Mouse (Mus musculus) limb, embryonic 11.5 days (tissue): ENCODE results near the gene Lhx8. TPM values are rescaled to one million over a fixed set of nuclear protein-coding genes. Genes with fewer than 3 reads are reported as not detected.

Source experiments
- ATAC-seq: fragments of 200-750 bp; cut with Nextera tagmentation; 2 replicates; pipeline ENCODE4 v1.8.0; 2017; ENCODE audit warnings: low read depth; ENCODE audit not compliant: insufficient number of reproducible peaks, low FRiP score, low TSS enrichment
- DNase-seq: peaks from one replicate; pipeline ENCODE4 v3.0.0-alpha.2; 2015; ENCODE audit warnings: low spot score
- H3K27ac ChIP-seq: fragments of 300-500 bp; sonication (generic); replicated peaks from 2 replicates; pipeline ENCODE4 v1.5.1; 2014; ENCODE audit warnings: low read depth, mild to moderate bottlenecking, low read length
- H3K27me3 ChIP-seq: fragments of 300-500 bp; sonication (generic); 2 replicates; pipeline ENCODE4 v1.6.1; 2014; ENCODE audit warnings: mild to moderate bottlenecking, low read length, mixed read lengths; ENCODE audit not compliant: control insufficient read depth, insufficient read depth
- H3K36me3 ChIP-seq: fragments of 300-500 bp; sonication (generic); 2 replicates; pipeline ENCODE4 v1.6.1; 2014; ENCODE audit warnings: mild to moderate bottlenecking, low read length, moderate library complexity, mixed read lengths; ENCODE audit not compliant: control insufficient read depth, insufficient read depth
- H3K4me1 ChIP-seq: fragments of 300-500 bp; sonication (generic); 2 replicates; pipeline ENCODE4 v1.6.1; 2014; ENCODE audit warnings: low read length, mixed read lengths; ENCODE audit not compliant: control insufficient read depth, insufficient read depth
- H3K4me2 ChIP-seq: fragments of 300-500 bp; sonication (generic); 2 replicates; pipeline ENCODE4 v1.6.1; 2014; ENCODE audit warnings: low read depth, mild to moderate bottlenecking, moderate library complexity; ENCODE audit not compliant: severe bottlenecking
- H3K4me3 ChIP-seq: fragments of 300-500 bp; sonication (generic); 2 replicates; pipeline ENCODE4 v1.5.1; 2014; ENCODE audit warnings: low read depth, low read length
- H3K9ac ChIP-seq: fragments of 300-500 bp; sonication (generic); 2 replicates; pipeline ENCODE4 v1.6.1; 2014; ENCODE audit warnings: mild to moderate bottlenecking, low read length
- H3K9me3 ChIP-seq: fragments of 300-500 bp; sonication (generic); 2 replicates; pipeline ENCODE4 v1.6.1; 2016; ENCODE audit warnings: low read length; ENCODE audit not compliant: control insufficient read depth
- WGBS: fragments of 180-500 bp; shearing (Covaris S2); extraction: QIAGEN DNeasy Blood & Tissue Kit; methylation state at CpG from one replicate; pipeline ENCODE4 v1.1.7; 2014; 5-methylcytosine and 5-hydroxymethylcytosine counted together
- polyA plus RNA-seq: library from polyadenylated mRNA; unstranded; fragments of >200 nt; fragmentation: Nextera tagmentation; extraction: Ambion mirVana; gene quantifications from 2 replicates; pipeline ENCODE4 v1.2.1, GENCODE M21; 2014

The Lhx8 gene
- 0.21 and 0.28 TPM in 2 replicates for polyA plus RNA-seq

DNA sequence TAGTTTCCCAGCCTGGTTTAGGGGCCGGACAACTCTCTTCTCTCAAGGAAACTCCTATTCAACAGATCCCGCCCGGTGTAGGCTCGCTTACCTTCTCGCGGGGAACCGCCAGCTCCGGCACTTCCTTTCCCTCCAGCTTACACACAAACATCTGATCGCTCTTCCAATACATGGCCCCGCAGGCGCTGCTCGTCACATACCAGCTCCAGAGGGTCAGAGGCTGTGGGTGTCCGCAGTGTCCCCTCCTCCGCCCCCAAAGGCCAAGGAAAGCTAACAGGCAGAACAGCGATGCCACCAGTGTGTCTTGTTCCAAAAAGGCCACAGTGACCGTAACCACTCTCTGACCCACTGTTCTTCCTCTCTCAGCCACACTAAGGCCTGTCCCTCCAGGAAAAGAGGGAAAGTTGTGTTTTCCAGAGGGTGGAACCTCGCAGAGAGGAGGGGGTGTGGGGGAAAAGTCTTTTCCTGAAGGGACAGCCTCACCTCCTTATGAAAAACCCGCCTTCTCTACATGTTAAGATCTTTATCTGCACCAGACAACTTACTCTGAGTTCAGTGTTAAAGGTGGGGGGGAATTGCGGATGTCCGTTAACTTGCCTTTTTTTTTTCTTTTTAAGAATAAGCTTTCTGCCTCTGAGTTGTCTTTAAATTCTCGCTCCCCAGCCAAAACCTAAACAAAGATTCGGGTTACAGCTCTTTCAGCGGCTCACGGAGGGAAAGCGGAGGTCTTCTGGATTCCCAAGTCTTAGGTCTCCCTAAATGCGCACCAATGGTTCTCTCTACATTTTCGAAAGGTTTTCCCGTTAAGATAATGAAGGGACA is at the start of gene Lhx8:
Gene Lhx8 (minus strand): TSS at position 479 of the 822 bp plus-strand sequence.
- Histone ChIP-seq H3K36me3 (no peaks in the 10 kb centered on the region), H3K4me3 (0 out of 2 replicates have a peak within 1 kb of the TSS, but pooled peaks have one; percentile 6), H3K4me2 (peak within 1 kb of the TSS; percentile 22; the same call in 1 of the 2 replicates), H3K27me3 (peaks cover 80% of the 10 kb centered on the region), H3K4me1 (peaks cover 8% of the 10 kb centered on the region; the same call in 1 of the 2 replicates), H3K27ac (no peak within 1 kb of the TSS), H3K9me3 (no peaks in the 10 kb centered on the region), H3K9ac (no peak within 1 kb of the TSS)
- ATAC-seq = peak; percentile 22; the same call in 1 of the 2 replicates
- DNase-seq = peak; percentile 74
- WGBS = under 1% methylated on average over 28 of the region's 28 CpGs

GRCm38 (mm10) chr3:154373536-154373935 is 43.1 kb upstream of the Lhx8 start:
- no peak overlapping the region for H3K4me2 ChIP-seq
- H3K9me3 ChIP-seq = no peaks in the 10 kb centered on the region
- no peak overlapping the region for H3K27ac ChIP-seq
- WGBS = 77% methylated on average over 5 of the region's 5 CpGs
- no peaks in the 10 kb centered on the region for H3K4me1 ChIP-seq
- H3K27me3 ChIP-seq = no peaks in the 10 kb centered on the region
- H3K4me3 ChIP-seq = no peak overlapping the region
- H3K36me3 ChIP-seq = no peaks in the 10 kb centered on the region
- no peak overlapping the region for H3K9ac ChIP-seq
- DNase-seq (no peak), ATAC-seq (no peak)

GRCm38 (mm10) chr3:154372688-154373087 is 42.2 kb upstream of the Lhx8 start:
- Histone ChIP-seq H3K9me3 (no peaks in the 10 kb centered on the region), H3K27me3 (no peaks in the 10 kb centered on the region), H3K4me1 (no peaks in the 10 kb centered on the region), H3K4me2 (no peak overlapping the region), H3K9ac (no peak overlapping the region), H3K27ac (no peak overlapping the region), H3K36me3 (no peaks in the 10 kb centered on the region), H3K4me3 (no peak overlapping the region)
- ATAC-seq (no peak), DNase-seq (no peak)

DNA sequence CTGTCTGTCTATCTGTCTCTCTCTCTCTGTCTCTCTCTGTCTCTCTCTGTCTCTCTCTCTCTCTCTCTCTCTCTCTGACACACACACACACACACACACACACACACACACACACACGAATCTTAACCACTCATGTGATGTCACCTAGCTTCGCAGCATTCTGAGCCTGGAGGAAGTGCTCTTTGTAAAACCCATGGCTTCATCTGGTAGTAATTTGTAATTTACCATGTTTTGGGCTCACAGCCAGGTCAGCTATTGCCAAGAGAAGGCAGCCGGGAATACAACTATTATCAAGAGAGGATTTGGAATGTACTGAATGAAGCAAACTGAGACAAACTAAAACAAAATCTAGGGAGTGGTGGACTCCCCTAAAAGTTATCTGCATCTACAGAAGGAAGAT is 36.9 kb upstream of the Lhx8 start:
- H3K4me3 ChIP-seq = no peak overlapping the region
- H3K4me1 ChIP-seq = peaks cover 3% of the 10 kb centered on the region; the same call in 1 of the 2 replicates
- H3K9me3 ChIP-seq = no peaks in the 10 kb centered on the region
- no peaks in the 10 kb centered on the region for H3K27me3 ChIP-seq
- 29% methylated on average over 3 of the region's 3 CpGs for WGBS
- no peak overlapping the region for H3K4me2 ChIP-seq
- H3K36me3 ChIP-seq = no peaks in the 10 kb centered on the region
- DNase-seq = no peak
- H3K27ac ChIP-seq = no peak overlapping the region
- no peak overlapping the region for H3K9ac ChIP-seq
- no peak for ATAC-seq

DNA sequence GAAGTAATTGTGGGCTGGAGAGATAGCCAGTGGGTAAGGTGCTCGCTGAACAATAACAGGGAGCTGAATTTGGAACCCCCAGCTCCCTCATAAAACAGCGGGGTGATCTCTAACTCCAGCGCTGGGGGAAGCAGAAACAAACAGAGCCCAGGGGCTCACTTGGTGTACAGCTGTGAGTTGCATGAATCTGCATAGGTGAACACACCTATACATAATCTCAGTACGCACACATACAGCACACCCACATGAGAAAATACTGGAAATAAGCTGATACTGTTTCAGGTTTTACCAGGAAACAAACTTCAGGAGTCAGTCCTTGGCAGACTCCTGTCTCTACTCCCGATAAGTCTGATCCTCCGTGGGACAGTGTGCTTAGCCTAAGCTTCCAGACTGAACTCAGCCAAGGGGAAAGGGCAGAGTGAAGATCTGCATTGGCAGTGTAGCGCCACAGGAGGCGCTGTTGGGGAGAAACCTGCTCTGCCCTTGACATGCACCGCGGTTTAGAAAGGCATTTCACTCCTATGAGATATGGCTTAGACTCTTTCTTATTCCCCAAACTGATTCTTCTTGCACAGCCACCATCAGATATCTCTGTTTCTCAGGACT is 34.2 kb upstream of the Lhx8 start:
- H3K9ac ChIP-seq = no peak overlapping the region
- no peaks in the 10 kb centered on the region for H3K9me3 ChIP-seq
- no peak overlapping the region for H3K27ac ChIP-seq
- WGBS = 21% methylated on average over 10 of the region's 10 CpGs
- peak; percentile 63; the same call in 1 of the 2 replicates for ATAC-seq
- peak; percentile 71 for DNase-seq
- no peaks in the 10 kb centered on the region for H3K36me3 ChIP-seq
- H3K4me3 ChIP-seq = no peak overlapping the region
- no peaks in the 10 kb centered on the region for H3K27me3 ChIP-seq
- H3K4me1 ChIP-seq = peaks cover 3% of the 10 kb centered on the region; the same call in 1 of the 2 replicates
- H3K4me2 ChIP-seq = no peak overlapping the region

- ATAC-seq (no peak), DNase-seq (no peak)
- H3K9me3 ChIP-seq = no peaks in the 10 kb centered on the region
- no peak overlapping the region for H3K4me3 ChIP-seq
- WGBS = 36% methylated on average over 9 of the region's 9 CpGs
- H3K9ac ChIP-seq = no peak overlapping the region
- H3K27ac ChIP-seq = no peak overlapping the region
- no peaks in the 10 kb centered on the region for H3K27me3 ChIP-seq
- no peaks in the 10 kb centered on the region for H3K36me3 ChIP-seq
- no peak overlapping the region for H3K4me2 ChIP-seq
- H3K4me1 ChIP-seq = peaks cover 3% of the 10 kb centered on the region; the same call in 1 of the 2 replicates
These were observed 33.0 kb upstream of the Lhx8 start for GRCm38 (mm10) chr3:154363507-154363906.

DNA sequence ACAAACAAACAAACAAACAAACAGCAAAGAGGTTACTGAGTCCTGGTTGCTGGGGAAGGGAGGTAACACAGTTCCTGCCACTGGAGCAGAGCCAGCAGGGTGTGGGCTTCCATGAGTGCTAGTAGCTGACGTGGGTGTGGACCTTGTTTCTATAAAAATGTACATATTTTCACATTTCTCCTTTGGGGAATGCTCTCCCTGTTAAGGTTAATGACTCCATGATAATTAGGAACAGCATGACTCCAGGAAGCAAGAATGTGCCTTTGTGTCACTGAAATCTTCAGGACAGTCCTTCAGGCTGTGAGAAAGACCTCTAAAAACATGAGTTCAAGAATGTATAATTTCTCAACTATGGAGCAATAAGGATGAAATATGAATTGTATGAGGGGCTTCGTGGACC is 28.8 kb upstream of the Lhx8 start:
- Histone ChIP-seq H3K9ac (no peak overlapping the region), H3K9me3 (no peaks in the 10 kb centered on the region), H3K27me3 (no peaks in the 10 kb centered on the region), H3K4me1 (no peaks in the 10 kb centered on the region), H3K36me3 (no peaks in the 10 kb centered on the region), H3K4me3 (no peak overlapping the region), H3K4me2 (no peak overlapping the region), H3K27ac (no peak overlapping the region)
- no peak for DNase-seq
- ATAC-seq = no peak
- WGBS = 69% methylated on average over 2 of the region's 2 CpGs

DNA sequence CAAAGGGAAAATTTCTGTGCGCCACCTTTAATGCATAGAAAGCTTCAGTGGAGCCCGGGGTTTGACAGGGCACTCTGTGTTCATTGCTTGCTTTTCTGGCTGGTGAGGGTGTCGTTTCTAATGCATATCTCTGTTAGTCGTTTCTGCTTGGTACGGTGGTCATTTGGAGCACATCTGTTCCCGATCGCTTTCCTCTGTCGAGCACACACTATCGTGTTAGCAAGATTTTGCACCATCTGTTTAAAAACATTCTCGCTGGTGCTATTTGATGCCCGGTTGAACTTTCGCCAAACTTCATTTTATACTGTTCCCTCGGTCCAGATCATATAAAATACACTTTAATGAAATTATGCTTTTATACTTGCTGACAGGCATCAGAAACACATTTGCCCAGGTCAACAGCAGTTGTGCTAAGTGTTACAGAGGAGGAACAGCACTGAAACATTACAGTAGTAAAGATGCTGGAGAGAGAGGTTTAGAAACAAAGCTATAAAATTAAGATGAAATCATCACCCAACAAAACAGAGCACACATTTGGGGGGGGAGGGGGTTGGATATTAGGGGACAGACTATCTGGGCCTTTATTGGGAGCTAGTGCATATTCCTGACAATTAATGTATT is 9.9 kb upstream of the Lhx8 start:
- 36% methylated on average over 13 of the region's 13 CpGs for WGBS
- peak; percentile 45 for DNase-seq
- Histone ChIP-seq H3K4me1 (no peaks in the 10 kb centered on the region), H3K27ac (no peak overlapping the region), H3K36me3 (no peaks in the 10 kb centered on the region), H3K4me3 (no peak overlapping the region), H3K27me3 (peaks cover 17% of the 10 kb centered on the region), H3K9me3 (no peaks in the 10 kb centered on the region), H3K4me2 (no peak overlapping the region), H3K9ac (no peak overlapping the region)
- ATAC-seq = peak; percentile 40; the same call in 1 of the 2 replicates
